Mouse (Mus musculus) urinary bladder, adult 18-20 months (tissue): ENCODE data around the gene Epb41l5.

Experiments used
- DNase-seq, 2 experiments: peaks; one replicate each; pipeline ENCODE4 v3.0.0; 2022; ENCODE audit warnings: low spot score in 2 of 2, mixed read lengths in 2 of 2

Gene Epb41l5

GRCm38 (mm10) chr1:119596954-119597480 is 51.8 kb downstream of the Epb41l5 start:
- DNase-seq = no peak

DNA sequence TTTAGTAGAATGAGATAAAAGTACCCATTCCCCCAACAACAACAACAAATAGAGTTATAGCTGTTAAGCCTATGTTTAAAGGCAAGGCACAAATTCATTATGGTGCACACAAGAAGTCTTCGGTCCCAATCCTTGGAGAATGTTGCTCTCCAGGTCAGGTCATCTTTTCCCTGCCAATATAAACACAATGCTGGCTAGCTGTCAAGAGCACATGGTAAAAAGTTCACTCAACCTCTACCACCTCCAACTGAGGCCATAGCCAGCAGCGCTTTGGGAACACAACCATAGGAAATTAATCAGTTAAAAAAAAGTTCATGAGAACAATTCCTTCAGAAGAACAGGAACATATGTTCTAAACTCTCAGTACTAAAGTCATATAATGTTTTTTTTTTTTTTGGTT is 58.8 kb downstream of the Epb41l5 start:
- no peak for DNase-seq

GRCm38 (mm10) chr1:119584974-119585373 is 63.8 kb downstream of the Epb41l5 start:
- no peak for DNase-seq

- DNase-seq = no peak
Measured at GRCm38 (mm10) chr1:119570134-119570533, 78.7 kb downstream of the Epb41l5 start.

GRCm38 (mm10) chr1:119565531-119565930 is 83.3 kb downstream of the Epb41l5 start:
- no peak for DNase-seq

GRCm38 (mm10) chr1:119557641-119558395 is 91.0 kb downstream of the Epb41l5 start:
- peak in 1 of 2 experiments; percentile 17 for DNase-seq

DNA sequence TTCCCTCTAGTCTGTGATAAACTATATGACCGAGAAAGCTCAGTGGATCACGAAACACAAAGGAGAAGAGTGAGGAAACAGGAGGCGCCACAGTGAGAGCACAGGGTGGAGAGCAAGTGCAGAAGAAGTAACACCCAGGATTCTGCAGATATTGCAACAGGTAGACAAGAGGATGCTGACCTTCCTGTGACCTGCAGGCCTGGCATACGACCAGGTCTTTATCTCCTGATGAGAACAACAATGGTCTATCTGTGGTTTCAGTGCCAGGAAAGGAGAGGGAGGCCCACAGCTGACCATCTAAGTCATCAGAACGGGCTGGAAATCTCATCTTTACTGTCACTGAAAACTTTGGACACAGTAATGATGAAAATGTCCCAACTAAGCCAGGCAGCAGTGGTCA is 93.1 kb downstream of the Epb41l5 start:
- DNase-seq = no peak

DNA sequence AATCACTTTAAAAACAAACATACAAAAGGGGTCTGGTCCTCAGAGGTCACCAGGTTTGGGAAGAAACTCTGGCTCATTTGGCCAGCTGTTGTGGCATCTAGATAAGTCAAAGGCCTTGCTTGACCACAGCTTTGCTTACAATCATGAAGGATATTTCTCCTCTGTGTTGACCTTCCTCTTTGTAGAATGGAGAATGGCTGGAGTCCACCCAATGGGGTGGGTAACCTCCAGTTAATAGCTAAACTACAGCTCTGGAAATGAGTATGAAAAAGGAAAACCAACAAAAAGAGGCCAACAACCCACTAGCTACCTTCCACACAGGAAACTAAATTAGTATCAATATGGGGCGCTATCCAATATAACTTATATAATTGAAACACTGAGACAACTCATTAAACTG is 97.1 kb downstream of the Epb41l5 start:
- no peak for DNase-seq

- DNase-seq = no peak
Measured at GRCm38 (mm10) chr1:119550064-119550463, 98.7 kb downstream of the Epb41l5 start.

GRCm38 (mm10) chr1:119549327-119549689 is 99.5 kb downstream of the Epb41l5 start:
- DNase-seq = no peak

- peak; percentile 66 to 67 for DNase-seq
Measured at GRCm38 (mm10) chr1:119548668-119549326, 100.0 kb downstream of the Epb41l5 start.

DNA sequence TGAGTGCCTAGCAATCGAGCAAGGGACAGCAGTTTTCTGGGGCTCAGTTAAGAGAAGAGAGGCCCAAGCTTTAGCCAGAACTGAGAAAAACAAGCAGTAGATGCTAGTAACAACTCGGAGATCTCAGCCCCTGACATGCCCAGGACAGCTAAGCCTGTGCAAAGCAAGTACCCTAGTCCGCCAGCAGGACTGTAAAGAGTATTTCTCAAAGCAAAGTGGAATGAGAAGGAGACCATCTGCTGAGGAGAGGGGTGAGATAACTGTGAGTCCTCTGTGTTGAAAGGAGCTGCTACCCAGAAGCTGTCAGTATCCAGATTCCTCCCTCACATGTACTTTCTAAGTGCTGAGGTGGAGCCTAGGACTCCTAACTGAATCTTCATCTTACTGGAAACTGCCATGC is 102.3 kb downstream of the Epb41l5 start:
- DNase-seq = no peak

- DNase-seq = no peak
Measured at GRCm38 (mm10) chr1:119545671-119546070, 103.1 kb downstream of the Epb41l5 start.

- DNase-seq = no peak
Measured at GRCm38 (mm10) chr1:119545164-119545563, 103.6 kb downstream of the Epb41l5 start.

GRCm38 (mm10) chr1:119544611-119545155 is 104.1 kb downstream of the Epb41l5 start:
- no peak for DNase-seq

- no peak for DNase-seq
Measured at GRCm38 (mm10) chr1:119543316-119543715, 105.5 kb downstream of the Epb41l5 start.

GRCm38 (mm10) chr1:119541570-119541969 is 107.2 kb downstream of the Epb41l5 start:
- DNase-seq = no peak

- no peak for DNase-seq
Measured at GRCm38 (mm10) chr1:119540836-119541557, 107.8 kb downstream of the Epb41l5 start.

- no peak for DNase-seq
Measured at GRCm38 (mm10) chr1:119539252-119539651, 109.5 kb downstream of the Epb41l5 start.

DNA sequence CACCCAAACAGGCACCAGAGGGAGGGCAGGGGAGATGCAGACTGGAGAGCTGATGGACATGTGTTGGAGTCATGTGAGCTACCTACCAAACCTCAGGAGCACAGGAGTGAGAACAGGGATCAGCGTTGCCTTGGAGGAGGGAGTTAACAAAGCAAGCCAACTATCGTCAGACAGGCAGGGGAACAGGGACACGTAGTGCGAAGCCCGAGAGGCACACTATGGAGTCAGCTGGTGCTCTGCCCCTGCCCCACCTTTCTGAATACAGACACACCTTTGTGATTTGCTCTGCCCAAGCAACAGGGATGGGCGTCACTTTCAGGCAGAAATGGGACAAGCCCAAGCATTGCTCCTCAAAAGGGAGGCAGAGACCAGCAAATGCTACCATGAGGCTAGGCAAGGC is 111.1 kb downstream of the Epb41l5 start:
- peak in 1 of 2 experiments; percentile 16 for DNase-seq

GRCm38 (mm10) chr1:119536122-119536521 is 112.7 kb downstream of the Epb41l5 start:
- DNase-seq = no peak

DNA sequence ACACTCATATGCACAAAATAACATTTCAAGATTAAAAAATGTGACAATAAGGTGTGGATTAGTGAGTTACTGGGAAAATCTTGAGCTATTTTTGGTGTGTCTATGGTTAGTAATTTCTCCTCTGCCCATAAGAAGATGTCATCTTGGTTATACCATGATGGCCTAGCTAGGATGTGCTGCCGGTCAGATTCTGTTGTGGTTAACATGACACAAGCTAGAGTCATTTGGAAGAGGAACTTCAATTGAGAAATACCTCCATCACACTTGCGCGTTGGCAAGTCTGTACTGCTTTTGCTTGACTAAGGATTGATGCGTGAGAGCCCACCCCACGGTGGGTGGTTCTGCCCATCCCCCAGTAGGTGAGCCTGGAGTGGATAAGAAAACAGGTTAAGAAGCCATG is 114.5 kb downstream of the Epb41l5 start:
- no peak for DNase-seq
